Mouse (Mus musculus) myocyte (in vitro differentiated cells): ENCODE measurements around the gene Cdc37.

Experiments used
- E2F4 ChIP-seq: IDR thresholded peaks from one replicate; pipeline ENCODE4 v1.6.1; 2011; ENCODE audit warnings: mild to moderate bottlenecking, control low read depth, moderate library complexity; ENCODE audit not compliant: insufficient read depth
- MYOD1 ChIP-seq, 3 experiments: IDR thresholded peaks; one replicate each; pipeline ENCODE4 v1.6.1; 2011; ENCODE audit warnings: control low read depth in 2 of 3, low read depth in 2 of 3, mild to moderate bottlenecking in 2 of 3, moderate library complexity in 1 of 3; ENCODE audit not compliant: insufficient read length in 2 of 3, control insufficient read depth in 1 of 3
- MYOG ChIP-seq, 3 experiments: IDR thresholded peaks; one replicate each; pipeline ENCODE4 v1.6.1; 2011; ENCODE audit warnings: control low read depth in 2 of 3, low read depth in 2 of 3, mild to moderate bottlenecking in 2 of 3; ENCODE audit not compliant: insufficient read length in 2 of 3, control insufficient read depth in 1 of 3, insufficient read depth in 1 of 3
- POLR2A ChIP-seq: IDR thresholded peaks from one replicate; pipeline ENCODE4 v1.6.1; 2011; ENCODE audit warnings: low read depth, mild to moderate bottlenecking, control low read depth, moderate library complexity; ENCODE audit not compliant: insufficient read length
- POLR2AphosphoS2 ChIP-seq: IDR thresholded peaks from one replicate; pipeline ENCODE4 v1.6.1; 2011; ENCODE audit warnings: low read depth, control low read depth; ENCODE audit not compliant: insufficient read length
- REST ChIP-seq: IDR thresholded peaks from one replicate; pipeline ENCODE4 v1.6.1; 2011; ENCODE audit warnings: mild to moderate bottlenecking, control low read depth, moderate library complexity; ENCODE audit not compliant: insufficient read depth, insufficient read length
- TCF12 ChIP-seq: IDR thresholded peaks from one replicate; pipeline ENCODE4 v1.6.1; 2011; ENCODE audit warnings: mild to moderate bottlenecking, control low read depth; ENCODE audit not compliant: poor library complexity, insufficient read depth, severe bottlenecking
- TCF3 ChIP-seq: IDR thresholded peaks from one replicate; pipeline ENCODE4 v1.6.1; 2011; ENCODE audit warnings: low read depth, control low read depth; ENCODE audit not compliant: insufficient read length
- USF1 ChIP-seq: IDR thresholded peaks from one replicate; pipeline ENCODE4 v1.6.1; 2011; ENCODE audit warnings: low read depth, mild to moderate bottlenecking, control low read depth, moderate library complexity

DNA sequence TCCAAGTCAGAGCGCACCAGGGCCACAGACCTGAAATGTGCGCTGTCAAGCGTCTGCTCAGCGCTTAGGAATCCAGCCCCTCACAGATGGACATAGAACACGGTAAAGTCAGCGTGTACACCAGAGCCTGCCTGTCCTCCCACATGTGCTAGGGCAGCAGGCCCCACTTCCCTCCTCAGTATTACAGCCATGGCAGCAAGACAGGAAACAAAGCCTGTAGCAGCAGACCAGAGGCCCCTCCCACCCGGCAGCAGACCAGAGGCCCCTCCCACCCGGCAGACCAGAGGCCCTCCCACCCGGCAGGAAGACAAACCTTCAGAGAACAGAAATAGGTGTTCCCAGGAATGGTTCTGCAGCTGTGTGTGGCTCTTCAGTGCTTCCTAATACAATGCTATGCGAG is 3.1 kb downstream of the Cdc37 start:
- no peak for TF ChIP-seq MYOD1 (IDR thresholded peaks at IDR 0.05; ENCODE audit: control insufficient read depth in 1 of 3, insufficient read length in 2 of 3, low read depth in 2 of 3)
- TF ChIP-seq POLR2A: no peak
- no peak for TF ChIP-seq REST
- TF ChIP-seq E2F4: no peak
- no peak for TF ChIP-seq TCF3
- TF ChIP-seq POLR2AphosphoS2: no peak
- TF ChIP-seq MYOG (IDR thresholded peaks at IDR 0.05; ENCODE audit: control insufficient read depth in 1 of 3, insufficient read depth in 1 of 3, insufficient read length in 2 of 3, low read depth in 2 of 3): no peak
- TF ChIP-seq USF1: no peak
- TF ChIP-seq TCF12: no peak
